Mouse (Mus musculus): Measurements from ENCODE around the gene Ulk3.

- no peak for TF ChIP-seq CTCF (IDR thresholded peaks at IDR 0.05; ENCODE audit: control insufficient read depth, insufficient read depth, insufficient read length)
- TF ChIP-seq MAX (IDR thresholded peaks at IDR 0.05), result no peak
- no peak for TF ChIP-seq FOSL1 (IDR thresholded peaks at IDR 0.05; ENCODE audit: insufficient read depth, low read length, poor library complexity, severe bottlenecking)
- no peak for TF ChIP-seq MYOG (IDR thresholded peaks at IDR 0.05; ENCODE audit: control insufficient read depth, extremely low read depth, insufficient read length)
- TF ChIP-seq MYOD1 (IDR thresholded peaks at IDR 0.05; ENCODE audit: control insufficient read depth, insufficient read length, low read depth), result no peak
- TF ChIP-seq USF1 (IDR thresholded peaks at IDR 0.05; ENCODE audit: low read depth), result no peak
- TF ChIP-seq CEBPB (IDR thresholded peaks at IDR 0.05; ENCODE audit: low read depth), result no peak
Observed at GRCm38 (mm10) chr9:57613975-57614374, 24.7 kb downstream of the Ulk3 start.
